Mouse (Mus musculus) cortical plate, adult 2 months (tissue): ENCODE results near the gene Exosc8. TPM values are rescaled to one million over a fixed set of nuclear protein-coding genes. Genes with fewer than 3 reads are reported as not detected.

Experiments used
- H3K27ac ChIP-seq: fragments of 200-500 bp; 2 replicates; pipeline ENCODE4 v1.5.1; 2012; ENCODE audit warnings: low read length, control low read depth, inconsistent platforms; ENCODE audit not compliant: insufficient read depth
- H3K4me1 ChIP-seq: fragments of 200-500 bp; 2 replicates; pipeline ENCODE4 v1.6.1; 2011; ENCODE audit warnings: low read length; ENCODE audit not compliant: control insufficient read depth, insufficient read depth
- H3K4me3 ChIP-seq: fragments of 200-500 bp; 2 replicates; pipeline ENCODE4 v1.5.1; 2011; ENCODE audit warnings: mild to moderate bottlenecking, low read length, control low read depth; ENCODE audit not compliant: insufficient read depth
- CTCF ChIP-seq: fragments of 200-500 bp; IDR thresholded peaks from 2 replicates; pipeline ENCODE4 v1.5.1; 2011; ENCODE audit warnings: mild to moderate bottlenecking, control low read depth, low read length; ENCODE audit not compliant: insufficient read depth; ENCODE audit errors: extremely low read depth
- POLR2A ChIP-seq: fragments of 200-500 bp; IDR thresholded peaks from 2 replicates; pipeline ENCODE4 v1.6.1; 2011; ENCODE audit warnings: mild to moderate bottlenecking, low read length, control low read depth; ENCODE audit not compliant: insufficient read depth; ENCODE audit errors: extremely low read depth
- polyA plus RNA-seq: library from polyadenylated mRNA; depleted of rRNA; stranded (reverse); fragments of >200 nt; gene quantifications from 2 replicates; pipeline ENCODE4 v1.2.3, GENCODE M21; 2012; rRNA removed

The Exosc8 gene
- polyA plus RNA-seq, 1 experiment, result 41.7 TPM

- H3K27ac ChIP-seq, result no peak overlapping the region
- no peaks in the 10 kb centered on the region for H3K4me1 ChIP-seq
- TF ChIP-seq POLR2A, result no peak
- no peak for TF ChIP-seq CTCF
- no peak overlapping the region for H3K4me3 ChIP-seq
Observed at GRCm38 (mm10) chr3:54685202-54685601, 50.0 kb downstream of the Exosc8 start.

GRCm38 (mm10) chr3:54681310-54682204 is 53.6 kb downstream of the Exosc8 start:
- no peak overlapping the region for H3K27ac ChIP-seq
- no peaks in the 10 kb centered on the region for H3K4me1 ChIP-seq
- no peak overlapping the region for H3K4me3 ChIP-seq
- TF ChIP-seq POLR2A, result no peak
- TF ChIP-seq CTCF, result no peak

Other genes starting within 250 kb of the Exosc8 start
- gene Supt20, start 42.6 kb downstream of the Exosc8 start, polyA plus RNA-seq, result 45.0 and 50.3 TPM in 2 replicates
- gene Gm21958, start 21.0 kb downstream of the Exosc8 start, polyA plus RNA-seq, result not detected in 2 replicates
- gene Alg5, start 146 bp upstream of the Exosc8 start, polyA plus RNA-seq, result 23.2 and 24.6 TPM in 2 replicates
- 5.3 and 5.7 TPM in 2 replicates for gene Smad9, start 20.2 kb upstream of the Exosc8 start, polyA plus RNA-seq
- gene Rfxap, start 72.4 kb upstream of the Exosc8 start, polyA plus RNA-seq, result 48.3 and 51.2 TPM in 2 replicates
- gene Sertm1, start 180.5 kb upstream of the Exosc8 start, polyA plus RNA-seq, result 13.9 and 16.8 TPM in 2 replicates